Mouse (Mus musculus) heart, adult 9 months (tissue): ENCODE results near the gene Oog1.
"Not testable (repeated sequence)": the region's sequence is repeated elsewhere in the genome, so short reads cannot be mapped to it uniquely, and the experiment has no call there.

Experiments used
- DNase-seq, 2 experiments: peaks; one replicate each; pipeline ENCODE4 v3.0.0; 2022; ENCODE audit warnings: low spot score in 2 of 2

Oog1 gene

GRCm38 (mm10) chr12:87602388-87602787 is at the start of gene Oog1:
Gene Oog1 (plus strand): TSS chr12:87602688.
- DNase-seq: not testable (repeated sequence)

GRCm38 (mm10) chr12:87601388-87601787 is 1.1 kb upstream of the Oog1 start:
- not testable (repeated sequence) for DNase-seq

GRCm38 (mm10) chr12:87618569-87618968 is 16.1 kb downstream of the Oog1 start, which contains the start of gene Gm4027:
Gene Gm4027 (plus strand): TSS chr12:87618869.
- not testable (repeated sequence) for DNase-seq

- DNase-seq: not testable (repeated sequence)
Observed at GRCm38 (mm10) chr12:87644520-87644919, 42.0 kb downstream of the Oog1 start, which contains the start of gene Gm16381. Gene Gm16381 (minus strand): TSS chr12:87644620.

GRCm38 (mm10) chr12:87652916-87653703 is 50.6 kb downstream of the Oog1 start:
- DNase-seq: not testable (repeated sequence)
